Mouse (Mus musculus): ENCODE results near the gene Marc1. TPM values are rescaled to one million over a fixed set of nuclear protein-coding genes. Genes with fewer than 3 reads are reported as not detected.

The Marc1 gene
- total RNA-seq, 1 experiment from 2014 or later = not detected

DNA sequence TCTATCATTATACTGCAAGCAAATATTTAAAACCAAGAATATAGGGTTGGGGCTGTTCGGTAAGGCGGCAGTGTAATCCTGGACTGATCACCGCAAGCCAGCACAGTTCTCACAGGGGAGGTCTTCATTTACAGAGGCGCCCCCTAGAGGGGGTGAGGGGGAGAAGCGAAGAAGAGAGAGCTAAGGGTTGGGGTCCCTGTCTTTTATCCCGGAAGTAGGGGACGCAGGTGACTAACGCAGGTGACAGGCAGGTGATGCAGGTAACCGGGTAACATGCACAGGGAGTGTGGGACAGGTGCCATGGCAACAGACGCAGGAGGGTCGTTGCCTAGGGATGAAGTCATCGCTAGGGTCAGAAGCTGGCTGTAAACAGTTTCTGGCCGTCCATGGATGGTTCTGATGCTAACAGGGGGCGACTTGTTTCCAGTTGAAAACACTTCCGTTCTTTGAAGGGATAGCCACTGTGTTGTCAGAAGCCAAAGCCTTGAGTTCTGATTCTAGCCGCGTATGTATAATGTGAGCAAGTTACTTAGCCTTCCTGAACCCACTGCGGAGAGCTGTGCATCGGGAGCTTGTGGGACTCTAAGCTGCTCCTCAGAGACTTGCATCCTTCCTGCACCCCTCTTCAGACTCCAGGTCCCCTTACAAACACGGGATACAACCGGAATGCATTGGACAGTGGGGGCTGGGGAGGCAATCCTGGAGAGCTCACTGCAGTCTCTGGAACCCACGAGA is 33.9 kb downstream of the Marc1 start:
- no peak for ATAC-seq (replicated peaks; ENCODE audit: insufficient number of reproducible peaks, low FRiP score, low TSS enrichment, poor library complexity, severe bottlenecking)

DNA sequence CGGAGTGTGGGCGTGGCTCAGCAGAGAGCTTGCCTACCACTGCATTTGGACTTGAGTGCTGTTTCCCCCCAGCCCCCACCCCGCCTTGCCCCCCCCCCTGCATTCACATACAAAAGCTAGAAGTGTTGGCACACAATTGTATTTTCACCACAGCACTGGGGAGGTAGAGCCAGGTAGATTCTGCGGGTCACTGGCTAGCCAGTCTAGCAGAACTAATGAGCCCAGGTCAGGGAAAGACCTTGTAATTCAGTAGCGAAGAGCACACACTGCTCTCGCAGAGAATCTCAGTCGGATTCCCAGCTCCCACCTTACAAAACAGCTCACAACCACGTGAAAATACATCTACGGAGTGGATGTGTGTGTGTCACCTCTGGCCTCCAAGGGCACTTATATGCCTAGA is 35.8 kb downstream of the Marc1 start:
- ATAC-seq (replicated peaks; ENCODE audit: insufficient number of reproducible peaks, low FRiP score, low TSS enrichment, poor library complexity, severe bottlenecking) = no peak

DNA sequence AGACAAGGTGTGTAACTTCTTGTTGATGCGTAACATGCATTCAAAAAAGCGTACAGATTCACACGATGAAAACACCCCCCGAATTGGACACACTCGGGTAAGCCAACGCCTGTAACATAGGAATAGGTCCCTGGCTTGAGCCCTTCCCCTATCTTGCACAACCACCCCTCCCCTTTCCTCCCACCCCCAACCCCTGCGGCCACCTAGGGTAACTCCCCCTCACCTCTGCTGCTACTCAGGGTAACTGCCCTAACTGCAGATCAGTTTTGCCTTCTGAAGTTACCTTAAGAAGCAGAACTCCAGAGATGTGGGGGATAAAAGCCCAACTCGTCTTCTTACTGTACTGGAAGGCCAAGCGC is 39.2 kb downstream of the Marc1 start:
- no peak for ATAC-seq (replicated peaks; ENCODE audit: insufficient number of reproducible peaks, low FRiP score, low TSS enrichment, poor library complexity, severe bottlenecking)

- peak; percentile 54; the same call in 1 of the 2 replicates for ATAC-seq (replicated peaks; ENCODE audit: insufficient number of reproducible peaks, low FRiP score, low TSS enrichment, poor library complexity, severe bottlenecking)
Observed at GRCm38 (mm10) chr1:184771202-184771890, 39.8 kb downstream of the Marc1 start.

- no peak for ATAC-seq (replicated peaks; ENCODE audit: insufficient number of reproducible peaks, low FRiP score, low TSS enrichment, poor library complexity, severe bottlenecking)
Observed at GRCm38 (mm10) chr1:184763866-184764265, 47.2 kb downstream of the Marc1 start.

- ATAC-seq (replicated peaks; ENCODE audit: insufficient number of reproducible peaks, low FRiP score, low TSS enrichment, poor library complexity, severe bottlenecking) = no peak
Observed at GRCm38 (mm10) chr1:184762941-184763340, 48.2 kb downstream of the Marc1 start.

- no peak for ATAC-seq (replicated peaks; ENCODE audit: insufficient number of reproducible peaks, low FRiP score, low TSS enrichment, poor library complexity, severe bottlenecking)
Observed at GRCm38 (mm10) chr1:184761988-184762387, 49.1 kb downstream of the Marc1 start.

DNA sequence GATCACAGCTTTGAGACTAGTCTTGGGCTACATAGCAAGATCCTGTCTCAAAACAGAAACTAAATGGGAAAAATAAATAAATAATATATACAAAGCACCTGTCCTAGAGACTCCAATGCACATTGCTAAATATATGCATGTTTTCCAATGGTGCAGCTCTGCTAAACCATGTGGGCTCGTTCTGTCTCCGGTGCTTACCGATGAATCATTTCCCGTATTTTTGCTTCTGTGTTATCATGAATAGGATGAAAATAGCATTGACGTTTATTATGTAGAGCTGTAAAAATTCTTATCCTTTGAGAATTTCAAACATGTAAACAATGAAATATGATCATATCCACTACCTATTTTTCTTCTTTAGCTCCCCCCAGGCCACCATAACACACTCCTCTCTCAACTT is 58.4 kb downstream of the Marc1 start:
- no peak for ATAC-seq (replicated peaks; ENCODE audit: insufficient number of reproducible peaks, low FRiP score, low TSS enrichment, poor library complexity, severe bottlenecking)

- no peak for ATAC-seq (replicated peaks; ENCODE audit: insufficient number of reproducible peaks, low FRiP score, low TSS enrichment, poor library complexity, severe bottlenecking)
Observed at GRCm38 (mm10) chr1:184750114-184750664, 60.9 kb downstream of the Marc1 start.

DNA sequence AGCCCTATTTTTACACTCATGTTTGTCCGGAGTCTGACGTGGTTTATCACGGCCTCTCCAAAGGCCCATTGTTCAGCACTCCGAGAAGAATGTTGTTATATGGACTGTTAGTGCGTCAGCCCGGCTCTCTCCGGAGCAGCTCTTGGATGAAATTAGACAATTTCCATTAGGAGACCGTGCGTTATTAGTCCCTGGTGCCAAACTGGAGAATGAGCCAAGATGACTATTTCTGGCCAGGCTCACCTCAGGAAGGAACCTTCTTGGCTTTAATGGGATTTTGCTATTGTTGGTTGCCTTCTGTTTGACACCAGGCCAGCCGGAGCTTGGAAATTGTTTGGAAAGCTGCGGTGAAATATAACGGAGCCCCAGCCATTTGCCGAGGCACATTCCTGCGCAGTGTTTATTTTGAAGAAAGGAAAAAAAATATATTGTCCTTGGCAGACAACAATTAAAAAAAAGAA is 62.4 kb downstream of the Marc1 start:
- no peak for ATAC-seq (replicated peaks; ENCODE audit: insufficient number of reproducible peaks, low FRiP score, low TSS enrichment, poor library complexity, severe bottlenecking)

GRCm38 (mm10) chr1:184737876-184738479 is 73.1 kb downstream of the Marc1 start:
- ATAC-seq (replicated peaks; ENCODE audit: insufficient number of reproducible peaks, low FRiP score, low TSS enrichment, poor library complexity, severe bottlenecking) = peak; percentile 67

GRCm38 (mm10) chr1:184737228-184737627 is 73.9 kb downstream of the Marc1 start:
- ATAC-seq (replicated peaks; ENCODE audit: insufficient number of reproducible peaks, low FRiP score, low TSS enrichment, poor library complexity, severe bottlenecking) = no peak

Other genes starting within 250 kb of the Marc1 start
- 5.3 to 9.2 TPM (median 5.4 TPM) in 3 replicates for gene Hlx, start 78.7 kb downstream of the Marc1 start, total RNA-seq (2017)
- gene Marc2, start 35.1 kb upstream of the Marc1 start, total RNA-seq (2017) = 44.9 to 78.1 TPM (median 60.4 TPM) in 3 replicates
- gene C130074G19Rik, start 71.9 kb upstream of the Marc1 start, total RNA-seq (2017) = not detected in 3 replicates
- gene Mark1, start 188.3 kb upstream of the Marc1 start, total RNA-seq (2017) = 0.19 TPM in 1 of 3 replicates, not detected in the others

All from monocyte, adult 5-6 weeks (primary cell).